Mouse (Mus musculus) hindbrain, embryonic 14.5 days (tissue): Measurements from ENCODE around the gene Mcam. TPM values are rescaled to one million over a fixed set of nuclear protein-coding genes. Genes with fewer than 3 reads are reported as not detected.

ENCODE experiments used
- ATAC-seq: fragments of 200-750 bp; cut with Nextera tagmentation; 2 replicates; pipeline ENCODE4 v1.8.0; 2017; ENCODE audit warnings: moderate number of reproducible peaks, mild to moderate bottlenecking, moderate TSS enrichment, moderate library complexity; ENCODE audit not compliant: low FRiP score
- DNase-seq: peaks from one replicate; pipeline ENCODE4 v3.0.0-alpha.2; 2015; ENCODE audit warnings: low spot score
- H3K27ac ChIP-seq: fragments of 300-500 bp; sonication (generic); 2 replicates; pipeline ENCODE4 v1.5.1; 2014; ENCODE audit warnings: mild to moderate bottlenecking, moderate library complexity
- H3K27me3 ChIP-seq: fragments of 300-500 bp; sonication (generic); 2 replicates; pipeline ENCODE4 v1.6.1; 2014; ENCODE audit warnings: mild to moderate bottlenecking, low read length, mixed read lengths; ENCODE audit not compliant: control insufficient read depth, insufficient read depth
- H3K36me3 ChIP-seq: fragments of 300-500 bp; sonication (generic); replicated peaks from 2 replicates; pipeline ENCODE4 v1.6.1; 2014; ENCODE audit not compliant: control insufficient read depth, insufficient read depth
- H3K4me1 ChIP-seq: fragments of 300-500 bp; sonication (generic); replicated peaks from 2 replicates; pipeline ENCODE4 v1.6.1; 2014; ENCODE audit warnings: antibody characterized with exemption, low read length, mixed read lengths; ENCODE audit not compliant: control insufficient read depth, insufficient read depth
- H3K4me2 ChIP-seq: fragments of 300-500 bp; sonication (generic); replicated peaks from 2 replicates; pipeline ENCODE4 v1.6.1; 2014; ENCODE audit warnings: mild to moderate bottlenecking, moderate library complexity
- H3K4me3 ChIP-seq: fragments of 300-500 bp; sonication (generic); replicated peaks from 2 replicates; pipeline ENCODE4 v1.5.1; 2014; ENCODE audit warnings: mild to moderate bottlenecking, low read length
- H3K9ac ChIP-seq: fragments of 300-500 bp; sonication (generic); 2 replicates; pipeline ENCODE4 v1.6.1; 2014
- H3K9me3 ChIP-seq: fragments of 300-500 bp; sonication (generic); 2 replicates; pipeline ENCODE4 v1.6.1; 2016; ENCODE audit warnings: low read length; ENCODE audit not compliant: control insufficient read depth
- WGBS: fragments of 180-500 bp; shearing (Covaris S2); extraction: QIAGEN DNeasy Blood & Tissue Kit; methylation state at CpG from one replicate; pipeline ENCODE4 v1.1.7; 2014; 5-methylcytosine and 5-hydroxymethylcytosine counted together
- polyA plus RNA-seq: library from polyadenylated mRNA; unstranded; fragments of >200 nt; fragmentation: Nextera tagmentation; extraction: Ambion mirVana; gene quantifications from 2 replicates; pipeline ENCODE4 v1.2.1, GENCODE M21; 2014

Gene Mcam
- polyA plus RNA-seq, 1 experiment from 2014 or later, result 13.6 TPM

DNA sequence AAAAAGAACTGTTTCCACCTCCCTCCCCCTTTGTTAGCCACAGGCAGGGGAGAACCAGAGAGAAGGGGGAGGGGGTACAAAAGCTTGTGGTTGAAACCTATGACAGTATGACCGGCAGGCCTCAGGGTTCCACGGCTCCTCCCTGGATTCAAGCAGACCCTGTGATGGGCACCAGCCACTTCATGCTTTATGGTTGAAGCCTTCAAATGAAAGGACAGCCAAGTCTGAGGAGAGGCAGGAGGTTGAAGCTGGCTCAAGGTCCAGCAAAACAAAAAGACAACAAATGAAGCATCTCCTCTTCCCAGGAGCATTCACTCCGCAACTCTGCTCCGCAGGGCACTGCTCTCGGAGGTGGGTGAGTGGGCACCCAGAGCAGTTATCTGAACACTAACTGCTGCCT is 9.2 kb downstream of the Mcam start:
- ATAC-seq, result no peak
- Histone ChIP-seq H3K27me3 (no peaks in the 10 kb centered on the region), H3K4me2 (no peak overlapping the region), H3K9ac (no peak overlapping the region), H3K4me1 (no peaks in the 10 kb centered on the region), H3K27ac (no peak overlapping the region), H3K36me3 (peaks cover 55% of the 10 kb centered on the region), H3K9me3 (no peaks in the 10 kb centered on the region), H3K4me3 (no peak overlapping the region)
- DNase-seq, result no peak
- 59% methylated on average over 5 of the region's 5 CpGs for WGBS

DNA sequence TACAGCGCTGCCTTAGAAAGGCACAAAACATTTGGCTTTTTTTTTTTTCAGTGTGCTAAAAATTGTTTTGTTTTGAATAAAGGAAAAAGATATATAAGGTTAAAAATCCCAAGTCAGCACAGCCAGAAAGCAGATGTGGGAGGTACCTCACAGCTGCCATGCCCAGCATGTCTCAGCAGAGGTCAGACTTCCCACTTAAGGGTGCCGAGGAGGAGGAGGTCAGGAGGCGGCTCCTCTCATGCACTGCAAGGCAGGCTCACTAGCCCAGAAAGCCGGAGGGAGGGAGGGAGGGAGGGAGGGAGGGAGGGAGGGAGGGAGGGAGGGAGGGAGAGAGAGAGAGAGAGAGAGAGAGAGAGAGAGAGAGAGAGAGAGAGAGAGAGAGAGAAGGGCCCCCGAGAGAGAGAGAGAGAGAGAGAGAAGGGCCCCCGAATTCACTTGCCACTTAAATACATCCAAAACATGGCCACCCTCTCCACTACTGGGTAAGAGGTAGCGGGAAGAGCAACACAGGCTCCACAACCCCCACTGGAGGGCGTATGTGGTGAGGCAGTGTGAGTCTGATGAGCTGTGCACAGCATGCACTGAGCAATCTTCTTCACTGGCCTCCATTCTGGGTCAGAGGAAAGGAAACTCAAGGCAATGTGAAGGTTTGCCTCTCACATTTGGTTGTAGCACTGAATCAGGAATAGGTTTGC is 9.9 kb downstream of the Mcam start:
- H3K4me3 ChIP-seq, result no peak overlapping the region
- H3K4me1 ChIP-seq, result no peaks in the 10 kb centered on the region
- no peaks in the 10 kb centered on the region for H3K27me3 ChIP-seq
- WGBS, result 29% methylated on average over 7 of the region's 8 CpGs
- no peaks in the 10 kb centered on the region for H3K9me3 ChIP-seq
- H3K27ac ChIP-seq, result no peak overlapping the region
- DNase-seq (no peak), ATAC-seq (no peak)
- H3K9ac ChIP-seq, result no peak overlapping the region
- H3K36me3 ChIP-seq, result peaks cover 62% of the 10 kb centered on the region
- H3K4me2 ChIP-seq, result no peak overlapping the region

DNA sequence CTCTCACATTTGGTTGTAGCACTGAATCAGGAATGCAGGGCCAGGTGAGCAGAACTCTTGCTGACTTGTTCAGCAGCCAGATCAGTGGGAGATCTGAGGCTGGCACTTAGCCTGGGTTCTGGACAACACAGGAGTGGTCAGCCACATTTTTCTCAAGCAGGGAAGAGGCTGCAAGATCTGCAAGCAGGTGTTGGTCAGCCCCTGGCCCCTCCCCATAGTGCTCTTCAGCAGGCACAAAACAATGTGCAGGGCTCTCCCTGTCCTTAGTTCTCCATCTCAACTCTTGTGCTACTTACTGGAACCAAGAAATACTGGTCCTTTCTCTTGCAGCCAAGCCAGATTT is 10.4 kb downstream of the Mcam start:
- Histone ChIP-seq H3K4me2 (no peak overlapping the region), H3K27me3 (no peaks in the 10 kb centered on the region), H3K9me3 (no peaks in the 10 kb centered on the region), H3K4me3 (no peak overlapping the region), H3K4me1 (no peaks in the 10 kb centered on the region), H3K36me3 (peaks cover 67% of the 10 kb centered on the region), H3K27ac (no peak overlapping the region), H3K9ac (no peak overlapping the region)
- DNase-seq, result no peak
- no peak for ATAC-seq

DNA sequence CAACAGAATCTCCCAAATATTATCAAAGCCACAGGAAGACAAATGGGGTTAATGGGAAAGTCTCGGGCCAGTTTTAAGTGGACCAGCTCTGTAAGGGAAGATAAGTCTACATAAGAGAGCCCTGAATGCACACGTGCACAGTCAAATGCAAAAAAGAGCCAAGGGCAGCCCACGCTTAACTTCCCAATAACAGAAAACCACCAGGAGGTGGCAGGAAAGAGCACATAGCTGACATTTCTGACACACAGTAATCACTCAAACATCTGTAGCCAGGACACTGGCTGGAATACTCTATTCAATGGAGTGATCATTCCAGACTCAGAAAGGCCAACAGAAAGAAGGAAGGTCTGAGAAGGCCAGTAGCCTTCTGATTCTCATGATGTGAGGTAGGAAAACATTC is 13.0 kb downstream of the Mcam start:
- 69% methylated on average over 3 of the region's 3 CpGs for WGBS
- H3K36me3 ChIP-seq, result peaks cover 85% of the 10 kb centered on the region
- DNase-seq (no peak), ATAC-seq (no peak)
- H3K4me3 ChIP-seq, result no peak overlapping the region
- H3K9ac ChIP-seq, result no peak overlapping the region
- no peaks in the 10 kb centered on the region for H3K4me1 ChIP-seq
- H3K4me2 ChIP-seq, result no peak overlapping the region
- no peaks in the 10 kb centered on the region for H3K9me3 ChIP-seq
- no peak overlapping the region for H3K27ac ChIP-seq
- H3K27me3 ChIP-seq, result no peaks in the 10 kb centered on the region

DNA sequence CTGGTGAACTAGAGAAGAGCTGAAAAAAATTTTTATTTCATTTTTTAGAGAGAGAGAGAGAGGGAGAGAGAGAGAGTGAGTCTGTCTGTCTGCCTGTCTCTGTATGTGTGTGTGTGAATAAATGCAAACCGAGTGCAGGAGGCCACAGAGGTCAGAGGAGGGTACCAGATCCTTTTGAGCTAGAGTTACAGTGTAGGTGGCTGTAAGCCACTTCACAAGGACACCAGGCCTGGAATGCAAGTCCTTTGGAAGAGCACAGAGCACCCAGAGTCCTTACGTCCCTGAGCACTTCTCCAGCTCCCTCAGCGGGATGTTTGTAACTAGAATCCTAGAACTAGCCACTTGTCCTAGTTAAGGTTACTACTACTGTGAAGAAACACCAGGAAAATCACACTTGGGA is 25.6 kb downstream of the Mcam start:
- no peaks in the 10 kb centered on the region for H3K27me3 ChIP-seq
- DNase-seq (no peak), ATAC-seq (no peak)
- H3K4me2 ChIP-seq, result no peak overlapping the region
- no peak overlapping the region for H3K9ac ChIP-seq
- H3K9me3 ChIP-seq, result no peaks in the 10 kb centered on the region
- H3K4me3 ChIP-seq, result no peak overlapping the region
- 83% methylated on average over 3 of the region's 3 CpGs for WGBS
- peaks cover 85% of the 10 kb centered on the region for H3K36me3 ChIP-seq
- H3K27ac ChIP-seq, result no peak overlapping the region
- H3K4me1 ChIP-seq, result no peaks in the 10 kb centered on the region

DNA sequence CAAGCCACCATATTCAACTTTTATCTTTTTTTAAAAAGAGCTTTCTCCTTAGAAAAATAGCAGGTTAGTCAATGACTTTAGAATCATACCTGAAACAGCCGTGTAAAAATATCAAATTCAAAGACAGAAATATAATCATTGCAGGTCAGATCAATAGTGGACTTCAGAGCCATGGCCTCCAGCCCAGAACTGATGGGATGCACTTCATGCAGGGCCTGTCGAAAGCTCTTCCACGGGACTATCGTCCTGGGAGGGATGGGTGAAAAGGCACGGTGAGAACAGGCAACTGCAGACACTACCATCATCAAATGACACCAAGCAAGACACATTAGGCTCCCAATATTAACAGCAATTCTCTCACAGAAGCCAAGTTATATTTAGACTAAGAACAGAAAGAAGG is 34.7 kb downstream of the Mcam start:
- Histone ChIP-seq H3K36me3 (peaks cover 74% of the 10 kb centered on the region), H3K4me2 (no peak overlapping the region), H3K27me3 (no peaks in the 10 kb centered on the region), H3K9me3 (no peaks in the 10 kb centered on the region), H3K4me1 (no peaks in the 10 kb centered on the region), H3K27ac (no peak overlapping the region), H3K4me3 (no peak overlapping the region), H3K9ac (no peak overlapping the region)
- no peak for DNase-seq
- no peak for ATAC-seq
- 91% methylated on average over 5 of the region's 5 CpGs for WGBS

DNA sequence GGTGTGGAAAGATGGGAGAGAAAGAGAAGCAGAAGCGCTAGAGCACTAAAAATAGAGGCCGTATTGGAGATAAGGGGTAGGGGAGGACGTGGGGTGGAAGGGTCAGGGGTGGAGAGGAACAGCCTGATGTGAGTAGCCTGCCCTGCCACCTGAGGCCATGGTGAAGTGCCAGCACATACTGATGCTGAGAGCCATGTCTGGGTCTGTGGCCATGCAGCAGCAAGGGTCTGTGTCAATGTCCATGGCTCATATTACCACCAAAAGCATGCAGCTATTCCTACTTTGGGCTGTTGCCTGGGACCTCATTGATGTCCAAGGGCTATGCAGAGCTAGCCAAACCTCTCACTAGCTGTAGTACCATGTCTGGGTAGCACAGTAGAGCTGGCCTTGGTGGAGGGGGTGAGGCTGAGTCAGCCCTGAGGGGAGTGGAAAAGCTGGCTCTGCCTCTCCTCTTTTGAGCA is 36.5 kb downstream of the Mcam start:
- no peak overlapping the region for H3K27ac ChIP-seq
- WGBS, result 87% methylated on average over 3 of the region's 3 CpGs
- DNase-seq (no peak), ATAC-seq (no peak)
- no peaks in the 10 kb centered on the region for H3K9me3 ChIP-seq
- no peak overlapping the region for H3K9ac ChIP-seq
- no peaks in the 10 kb centered on the region for H3K4me1 ChIP-seq
- H3K27me3 ChIP-seq, result no peaks in the 10 kb centered on the region
- H3K36me3 ChIP-seq, result peaks cover 60% of the 10 kb centered on the region
- H3K4me2 ChIP-seq, result no peak overlapping the region
- no peak overlapping the region for H3K4me3 ChIP-seq

DNA sequence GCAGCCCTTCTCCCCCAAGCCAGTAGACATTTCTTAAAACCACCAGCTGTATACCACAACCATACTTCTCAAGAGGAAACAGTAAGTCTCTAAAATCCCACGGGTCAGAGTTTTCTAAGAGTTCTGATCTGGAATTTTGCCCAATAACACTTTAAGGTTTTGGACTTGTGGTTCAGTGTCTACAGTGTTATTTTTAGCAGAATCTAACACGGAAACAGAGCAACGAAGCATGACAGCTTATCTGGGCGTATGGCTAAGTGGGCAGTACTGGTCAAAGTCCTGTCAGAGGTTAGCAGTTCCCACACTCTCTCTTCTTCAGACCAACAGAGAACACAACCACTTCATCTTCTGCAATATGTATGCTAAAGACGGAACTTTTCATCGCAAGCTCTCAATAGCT is 41.3 kb downstream of the Mcam start:
- ATAC-seq (no peak), DNase-seq (no peak)
- H3K4me2 ChIP-seq, result no peak overlapping the region
- H3K4me1 ChIP-seq, result no peaks in the 10 kb centered on the region
- WGBS, result 89% methylated on average over 6 of the region's 6 CpGs
- H3K36me3 ChIP-seq, result peaks cover 26% of the 10 kb centered on the region
- no peaks in the 10 kb centered on the region for H3K27me3 ChIP-seq
- H3K9me3 ChIP-seq, result no peaks in the 10 kb centered on the region
- H3K4me3 ChIP-seq, result no peak overlapping the region
- H3K9ac ChIP-seq, result no peak overlapping the region
- no peak overlapping the region for H3K27ac ChIP-seq

DNA sequence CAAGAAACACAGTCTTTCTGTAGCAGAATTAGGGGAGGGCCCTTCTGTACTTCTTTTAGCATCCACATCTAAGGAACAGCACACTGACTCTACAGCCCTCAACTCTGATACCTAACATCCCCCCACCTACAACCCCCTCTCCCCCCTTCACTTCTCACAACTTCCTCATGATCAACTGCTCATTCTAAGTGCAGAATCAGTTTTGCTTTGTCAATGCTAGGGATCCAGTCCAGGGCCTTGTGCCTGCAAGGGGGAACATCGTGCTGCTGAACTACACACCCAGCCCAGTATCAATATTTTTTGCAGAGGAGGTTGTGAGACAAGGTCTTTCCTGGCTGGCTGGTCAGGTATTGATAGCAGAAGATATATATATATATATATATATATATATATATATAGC is 41.7 kb downstream of the Mcam start:
- no peak for DNase-seq
- Histone ChIP-seq H3K27ac (no peak overlapping the region), H3K4me1 (no peaks in the 10 kb centered on the region), H3K36me3 (peaks cover 22% of the 10 kb centered on the region), H3K4me3 (no peak overlapping the region), H3K27me3 (no peaks in the 10 kb centered on the region), H3K4me2 (no peak overlapping the region), H3K9me3 (no peaks in the 10 kb centered on the region), H3K9ac (no peak overlapping the region)
- ATAC-seq, result no peak
- 88% methylated on average over 1 of the region's 1 CpGs for WGBS

DNA sequence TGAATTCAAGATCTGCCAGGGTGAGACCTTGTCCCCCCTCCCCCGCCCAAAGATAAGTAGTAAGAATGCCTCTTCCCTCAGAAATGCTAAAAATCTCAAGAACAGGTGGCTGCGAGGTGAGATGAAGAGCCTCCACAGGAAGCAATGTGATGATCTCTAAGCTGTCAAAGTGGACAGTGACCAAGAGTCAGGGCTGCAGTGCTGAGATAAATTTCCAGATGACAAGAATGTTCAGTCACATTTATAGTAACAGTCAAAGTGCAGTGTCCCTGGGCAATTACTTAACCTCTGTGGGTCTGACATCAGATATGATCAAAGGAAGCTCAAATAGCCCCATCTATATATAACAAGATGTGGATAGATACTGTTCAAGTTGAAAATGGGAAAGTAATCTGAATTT is 43.1 kb downstream of the Mcam start:
- DNase-seq (no peak), ATAC-seq (no peak)
- H3K27me3 ChIP-seq, result no peaks in the 10 kb centered on the region
- 79% methylated on average over 2 of the region's 2 CpGs for WGBS
- no peaks in the 10 kb centered on the region for H3K4me1 ChIP-seq
- H3K27ac ChIP-seq, result no peak overlapping the region
- H3K4me2 ChIP-seq, result no peak overlapping the region
- H3K9me3 ChIP-seq, result no peaks in the 10 kb centered on the region
- H3K4me3 ChIP-seq, result no peak overlapping the region
- peaks cover 7% of the 10 kb centered on the region for H3K36me3 ChIP-seq
- no peak overlapping the region for H3K9ac ChIP-seq
